Mouse (Mus musculus) ES-CJ7 (cell line): ENCODE data around the gene Rps21.
A peak's percentile ranks its signal among the peaks of the same experiment; 100 is the strongest.
"Not testable (repeated sequence)": the region's sequence is repeated elsewhere in the genome, so short reads cannot be mapped to it uniquely, and the experiment has no call there.

Source experiments
- DNase-seq: peaks from one replicate; pipeline ENCODE4 v3.0.0; 2011; ENCODE audit warnings: low read depth, low spot score

Gene Rps21

DNA sequence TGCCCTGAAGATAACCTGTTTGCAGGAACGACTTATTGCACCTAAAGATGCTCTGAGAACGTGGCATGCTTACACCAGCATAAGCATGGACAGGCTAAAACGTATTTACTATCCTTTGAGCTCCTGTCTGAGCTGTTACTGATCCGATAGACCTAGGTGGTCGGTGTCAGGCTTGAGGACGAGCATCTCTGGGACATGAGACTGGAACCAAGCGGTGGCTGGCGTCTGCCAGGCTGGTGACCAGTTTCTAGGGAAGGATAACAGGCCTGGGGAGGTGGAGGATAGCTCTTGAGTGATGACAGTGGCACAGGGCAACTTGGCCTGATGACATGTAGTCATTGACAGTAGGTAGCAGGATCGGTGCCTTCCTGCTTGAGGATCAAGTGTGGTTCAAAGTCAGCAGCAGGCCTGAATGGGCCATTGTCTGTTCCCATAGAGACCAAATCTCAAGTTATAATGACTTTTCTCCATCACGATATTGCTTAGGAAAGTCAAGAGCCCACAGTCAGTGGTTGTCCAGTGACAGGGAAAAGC lies 1.8 kb downstream of the Rps21 start:
- DNase-seq, result not testable (repeated sequence)

DNA sequence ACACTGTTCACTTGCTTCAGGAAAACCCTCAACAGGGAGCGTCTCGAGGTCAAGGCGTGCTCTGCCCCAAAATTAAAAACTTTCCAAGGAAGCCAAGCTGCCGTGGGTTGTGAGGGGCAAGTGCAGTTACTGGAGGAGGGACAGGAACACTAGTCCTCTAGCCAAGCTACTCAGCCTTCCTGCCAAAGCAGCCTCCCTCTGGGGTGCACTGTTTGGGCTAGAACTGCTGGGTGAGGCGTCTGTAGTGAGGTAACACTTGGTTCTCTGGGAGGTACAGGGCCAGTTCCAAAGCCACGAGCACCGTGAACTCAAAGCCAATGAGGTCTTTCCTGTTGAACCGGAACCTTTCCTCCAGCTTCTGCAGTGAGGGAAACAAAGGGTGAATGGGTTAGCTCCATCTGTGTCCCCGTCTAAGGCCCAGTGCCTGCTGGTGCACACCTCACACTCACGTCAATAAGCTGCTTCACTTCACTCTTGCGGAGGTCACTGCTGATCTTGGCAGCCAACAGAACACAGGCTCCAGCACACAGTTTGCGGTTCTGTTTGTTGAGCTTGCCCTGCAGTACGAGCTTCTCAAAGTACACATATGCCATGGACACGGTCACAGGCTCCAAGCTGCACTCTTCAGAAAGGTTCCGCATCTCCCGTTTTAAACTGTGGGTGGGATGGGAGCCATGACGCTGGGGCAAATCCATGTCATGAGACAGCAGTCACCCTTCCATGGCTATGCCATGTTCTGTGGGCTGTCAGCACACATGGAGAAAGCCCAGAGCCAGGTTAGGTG lies 2.8 kb downstream of the Rps21 start:
- not testable (repeated sequence) for DNase-seq

DNA sequence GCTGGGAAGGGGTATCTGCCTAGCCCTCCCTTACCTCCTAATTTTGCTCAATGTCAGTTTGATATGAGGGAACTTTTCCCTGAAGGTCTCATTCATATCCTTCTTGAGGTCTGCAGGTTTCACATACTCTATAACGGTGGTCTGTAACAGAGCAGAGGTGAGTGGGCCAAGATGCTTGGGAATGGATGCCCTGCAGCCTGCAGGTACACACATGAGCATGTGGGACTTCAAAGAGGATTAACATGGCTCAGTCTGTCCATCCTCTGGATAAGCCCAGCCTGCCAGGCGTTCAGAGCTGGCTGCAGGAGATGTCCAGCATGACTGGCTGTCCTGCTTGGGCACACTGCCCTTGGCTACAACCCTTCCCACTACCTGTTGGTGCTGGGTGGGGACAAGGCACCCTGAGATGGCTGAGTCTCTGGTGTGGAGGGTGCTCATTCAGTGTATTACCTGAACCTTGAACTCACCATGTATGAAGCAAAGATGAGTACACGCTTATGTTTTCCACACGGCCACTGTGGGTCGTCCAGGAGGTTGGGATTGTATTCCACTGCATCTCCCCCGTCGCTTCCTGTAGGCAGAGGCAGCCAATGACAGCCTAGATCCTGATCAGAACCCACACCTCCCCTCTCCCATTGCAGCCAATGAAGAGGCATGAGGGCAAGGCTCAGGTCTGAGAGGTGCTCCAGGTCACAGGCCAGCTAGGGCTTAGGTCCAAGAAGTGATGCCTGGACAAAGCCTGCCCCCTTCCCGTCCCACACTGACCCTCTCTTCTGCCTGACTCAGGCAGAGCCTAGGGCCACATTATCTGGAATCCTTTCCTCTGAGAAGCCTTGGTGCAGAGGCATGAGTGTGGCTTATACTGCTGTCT lies 3.7 kb downstream of the Rps21 start:
- no peak for DNase-seq

DNA sequence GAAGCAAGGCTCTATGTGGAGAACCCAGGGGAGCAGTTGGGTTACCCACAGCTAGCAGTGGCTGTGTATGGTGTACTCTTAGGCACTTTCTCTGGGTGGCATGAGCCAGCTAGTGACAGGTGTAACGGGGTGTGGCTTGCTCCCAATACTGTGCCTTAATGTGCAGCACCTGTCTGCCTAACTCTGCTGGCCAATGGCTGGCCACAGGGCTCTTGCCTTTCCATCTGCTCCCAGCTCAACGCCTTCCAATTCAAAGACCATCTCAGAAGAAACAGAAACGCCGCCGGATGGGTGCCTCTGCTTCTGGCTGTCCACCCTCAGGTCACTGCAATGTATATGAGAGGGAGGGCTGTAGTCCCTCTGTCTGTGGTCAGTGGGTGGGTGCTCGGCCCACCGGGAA lies 4.7 kb downstream of the Rps21 start:
- no peak for DNase-seq

DNA sequence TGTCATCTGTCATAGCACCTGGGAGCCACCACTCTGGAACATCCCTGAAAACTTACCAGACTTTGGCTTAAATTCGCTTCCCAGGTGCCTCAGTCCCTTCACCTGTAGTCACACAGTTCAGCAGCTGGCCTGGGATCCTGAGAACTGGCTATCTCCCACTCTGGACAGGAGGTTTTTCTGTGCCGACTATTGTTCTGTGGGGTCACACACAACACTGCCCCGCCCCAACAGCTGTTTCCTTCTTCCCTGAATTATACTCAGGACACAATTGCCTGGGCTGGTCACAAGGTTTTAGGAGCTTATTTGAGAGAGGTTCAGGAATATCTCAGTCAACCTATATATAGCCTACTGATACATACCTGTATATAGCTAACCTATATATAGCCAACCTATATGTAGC lies 5.3 kb downstream of the Rps21 start:
- no peak for DNase-seq

- DNase-seq, result no peak
Observed at GRCm38 (mm10) chr2:180262891-180263290, 5.7 kb downstream of the Rps21 start.

DNA sequence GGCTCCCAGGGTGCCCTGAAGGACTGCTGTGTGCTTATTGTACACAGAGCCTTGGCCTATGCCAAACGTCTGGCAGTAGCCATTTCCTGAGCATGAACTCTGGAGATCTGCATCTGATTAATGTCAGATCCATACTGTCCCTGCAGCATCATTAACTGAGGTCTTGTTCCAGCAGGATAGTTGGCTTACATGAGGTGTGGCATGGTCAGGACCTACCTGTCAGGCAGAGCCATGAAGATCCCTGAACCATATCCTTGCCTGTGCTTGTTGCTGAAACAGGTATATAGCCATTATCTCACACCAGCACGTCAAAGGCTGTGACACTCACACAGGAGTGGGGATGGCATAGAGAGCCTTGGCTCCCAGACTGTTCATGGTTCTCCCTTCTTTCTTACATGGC lies 10.8 kb downstream of the Rps21 start:
- DNase-seq, result no peak

- DNase-seq, result no peak
Observed at GRCm38 (mm10) chr2:180269329-180269728, 12.2 kb downstream of the Rps21 start.

DNA sequence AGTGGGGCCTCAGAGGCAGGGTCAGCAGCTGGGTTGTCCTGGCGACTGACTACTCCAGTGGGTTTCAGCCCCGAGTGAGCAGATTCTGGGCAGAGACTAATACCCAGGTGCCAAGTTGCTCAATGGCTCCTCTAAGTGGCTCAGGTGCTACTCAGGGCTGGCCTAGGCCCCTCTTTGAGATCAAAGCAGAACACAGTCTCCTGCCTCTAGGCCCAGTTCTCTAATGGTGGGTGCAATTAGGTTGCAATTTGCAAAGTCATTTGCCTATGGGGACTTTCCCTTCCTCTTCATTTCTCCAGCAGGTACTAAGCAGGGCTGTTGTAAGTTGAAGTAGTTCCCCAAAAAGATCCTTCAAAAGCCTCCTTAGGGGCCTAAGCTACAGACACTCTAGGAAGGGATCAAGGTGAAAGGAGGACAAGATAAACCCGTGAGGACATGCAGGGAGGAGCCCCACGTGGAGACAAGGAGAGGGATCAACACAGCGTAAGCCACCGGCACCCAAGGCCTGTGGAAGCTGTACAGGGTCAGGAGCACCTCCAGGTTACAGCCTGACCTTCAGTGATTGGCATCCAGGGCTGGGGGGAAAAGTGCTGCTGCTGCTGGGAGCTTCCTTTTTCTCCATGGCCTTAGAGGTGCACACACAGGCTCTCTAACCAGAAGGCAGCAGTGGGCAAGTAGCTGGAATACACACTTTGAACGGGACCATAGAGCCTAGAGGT lies 13.5 kb downstream of the Rps21 start:
- DNase-seq, result no peak

DNA sequence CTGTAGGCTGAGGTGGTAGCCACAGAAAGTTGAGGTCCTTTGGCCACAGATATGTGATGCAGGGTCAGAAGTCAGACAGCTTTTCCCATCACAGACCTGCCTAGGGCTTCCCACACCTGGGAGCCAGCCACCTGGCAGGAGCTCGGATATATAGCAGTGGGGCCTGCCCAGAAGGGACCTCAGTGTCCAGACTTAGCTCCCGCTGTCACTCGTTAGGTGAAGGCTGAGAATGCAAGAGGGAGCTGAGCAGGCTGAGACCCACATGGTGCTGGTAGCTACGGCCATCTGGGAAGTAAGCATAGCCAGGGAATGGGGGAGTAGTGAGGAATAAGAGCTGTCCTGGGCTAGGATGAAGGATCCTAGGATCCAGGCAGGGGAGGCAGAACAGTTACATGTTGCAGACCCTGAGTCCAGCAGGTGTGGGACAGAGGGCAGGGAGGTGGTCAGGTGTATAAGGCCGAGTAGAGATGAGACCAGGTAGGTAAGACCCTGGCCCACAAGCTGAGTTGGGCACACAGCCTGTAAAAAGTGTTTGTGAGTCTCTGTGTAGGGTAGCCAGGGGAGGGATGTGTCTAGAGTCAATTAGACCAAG lies 14.7 kb downstream of the Rps21 start:
- no peak for DNase-seq

- no peak for DNase-seq
Observed at GRCm38 (mm10) chr2:180272884-180273321, 15.7 kb downstream of the Rps21 start.

DNA sequence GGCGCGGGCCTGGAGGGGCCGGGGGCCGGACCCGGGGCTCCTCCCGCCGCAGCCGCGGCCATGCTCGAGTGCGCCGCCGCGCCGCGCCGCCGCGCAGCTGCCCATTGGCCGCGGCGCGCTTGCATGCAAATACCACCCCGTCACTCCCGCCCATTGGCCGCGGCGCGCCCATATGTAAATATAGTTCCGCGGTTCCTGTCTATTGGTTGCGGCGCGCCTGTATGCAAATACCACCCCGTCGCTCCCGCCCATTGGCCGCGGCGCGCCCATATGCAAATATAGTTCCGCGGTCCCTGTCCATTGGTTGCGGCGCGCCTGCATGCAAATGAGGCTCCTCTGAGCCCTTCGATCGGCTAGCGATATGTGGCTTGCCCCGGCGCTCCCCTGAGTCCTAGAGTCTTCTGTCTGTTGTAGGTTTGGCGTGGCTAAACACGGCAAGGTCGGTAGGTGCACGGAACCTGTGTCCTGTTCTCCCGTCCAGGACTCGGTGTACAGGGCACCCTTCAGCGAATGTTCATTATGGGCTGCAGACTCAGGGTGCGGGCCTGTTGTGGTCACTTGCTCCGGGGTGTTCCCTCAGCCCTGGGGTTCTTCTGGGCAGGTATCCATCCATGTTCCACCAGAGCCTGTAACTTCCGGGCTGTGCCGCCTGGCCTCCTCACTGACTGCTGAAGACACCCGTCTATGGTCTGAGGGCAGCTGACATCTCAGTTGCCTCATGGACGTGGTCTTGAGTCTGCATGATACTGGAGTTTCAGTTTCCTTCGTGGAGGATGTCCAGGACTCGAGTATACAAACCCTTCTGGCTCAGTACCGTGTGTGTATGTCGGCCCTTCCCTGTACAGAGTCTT lies 16.4 kb downstream of the Rps21 start, which contains the start of gene Cables2:
Gene Cables2 (minus strand): TSS at position 103 of the 851 bp plus-strand sequence.
- DNase-seq, result peak; percentile 97

- DNase-seq, result no peak
Observed at GRCm38 (mm10) chr2:180274523-180274922, 17.3 kb downstream of the Rps21 start.

DNA sequence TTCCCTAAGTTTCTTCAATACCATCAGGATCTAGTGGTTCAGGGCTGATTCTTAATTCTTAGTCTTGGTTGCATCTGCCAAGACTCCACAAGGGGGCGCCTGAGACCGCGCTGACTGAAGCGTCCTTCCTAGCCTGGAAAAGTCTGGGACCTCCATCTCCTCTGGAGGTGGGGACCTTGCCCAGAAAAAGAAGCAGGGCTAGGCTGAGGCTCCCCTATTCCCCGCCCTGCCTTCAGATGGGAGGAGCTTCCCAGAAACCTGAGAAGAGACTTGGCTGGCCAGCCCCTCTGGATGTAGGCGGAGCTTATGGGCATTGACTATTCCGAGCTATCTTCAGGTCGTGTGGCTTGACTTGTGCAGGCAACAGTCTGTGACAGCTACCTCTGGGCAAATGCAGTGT lies 18.7 kb downstream of the Rps21 start:
- DNase-seq, result peak; percentile 96

- DNase-seq, result no peak
Observed at GRCm38 (mm10) chr2:180276385-180276784, 19.2 kb downstream of the Rps21 start.

GRCm38 (mm10) chr2:180276851-180277259 lies 19.7 kb downstream of the Rps21 start:
- no peak for DNase-seq

GRCm38 (mm10) chr2:180277773-180278320 lies 20.7 kb downstream of the Rps21 start:
- DNase-seq, result peak; percentile 70

GRCm38 (mm10) chr2:180279321-180279720 lies 22.1 kb downstream of the Rps21 start:
- DNase-seq, result no peak

GRCm38 (mm10) chr2:180288966-180289365 lies 31.8 kb downstream of the Rps21 start:
- no peak for DNase-seq
